In the genomic region with DNA sequence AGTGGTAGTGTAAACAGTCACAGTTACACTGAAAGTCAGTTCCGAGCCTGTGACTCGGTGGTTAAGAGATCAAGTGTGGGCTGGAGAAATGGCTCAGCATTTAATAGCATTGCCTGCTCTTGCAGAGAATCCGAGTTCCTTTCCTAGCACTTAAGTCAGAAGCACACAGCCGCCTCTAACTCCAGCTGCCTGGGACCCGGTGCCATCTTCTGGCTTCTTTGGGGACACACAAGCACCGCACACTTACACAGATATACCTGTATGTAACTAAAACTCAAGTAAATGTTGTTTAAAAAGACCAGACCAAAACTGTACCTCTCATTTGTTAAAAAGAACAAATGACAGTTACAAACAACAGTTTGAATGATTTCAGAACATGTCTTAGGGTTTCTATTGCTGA, we compare ENCODE assay signal across 28 mouse cellular contexts. TPM values are rescaled to one million over a fixed set of nuclear protein-coding genes. Genes with fewer than 3 reads are reported as not detected.
DNase-seq lines count a peak whose midpoint lies in the region; ATAC-seq and TF ChIP-seq lines count a peak whose summit lies in the region.
"Had no signal": no experiment of that assay in that cellular context is flagged by ENCODE, and none has a peak within 500 bp of the region (broad histone marks: within the 10 kb centered on the region; RNA-seq: fewer than 3 reads in every experiment).

No protein-coding gene starts in this region.

- peak; percentile 39 for DNase-seq in hindbrain, postnatal 0 days (ENCODE audit: low spot score)
- DNase-seq in retina, postnatal 1 day = peak; percentile 2
- DNase-seq in retina, embryonic 14.5 days (ENCODE audit: low spot score) = no peak
- peak; percentile 4 for DNase-seq in adipocyte (ENCODE audit: low spot score)
- DNase-seq in lung, adult 18-20 months = no peak
- DNase-seq in heart, postnatal 36 days = no peak
- DNase-seq: adrenal gland, postnatal 36 days; cerebellum, adult 8-10 months; gastrocnemius, adult 2 months; heart, postnatal 10 days; layer of hippocampus, postnatal 36 days; lung, postnatal 14 days had no signal

- no peak overlapping the region for H3K27ac ChIP-seq in hindbrain, postnatal 0 days
- H3K27ac ChIP-seq in hindbrain, embryonic 12.5 days = no peak overlapping the region
- H3K27ac ChIP-seq: gastrocnemius, adult 2 months; hindbrain, embryonic 14.5 days; intestine, embryonic 15.5 days; kidney, embryonic 15.5 days; limb, embryonic 15.5 days; midbrain, embryonic 13.5 days; stomach, embryonic 15.5 days had no signal

- H3K4me3 ChIP-seq in hindbrain, postnatal 0 days (ENCODE audit: low read length) = no peak overlapping the region
- H3K4me3 ChIP-seq in hindbrain, embryonic 12.5 days = no peak overlapping the region
- H3K4me3 ChIP-seq: gastrocnemius, adult 2 months; intestine, embryonic 15.5 days; kidney, embryonic 15.5 days; limb, embryonic 15.5 days; midbrain, embryonic 13.5 days; stomach, embryonic 15.5 days had no signal

- no peak overlapping the region for H3K9ac ChIP-seq in hindbrain, postnatal 0 days (replicated peaks; ENCODE audit: low read length)
- no peak overlapping the region for H3K9ac ChIP-seq in hindbrain, embryonic 12.5 days
- H3K9ac ChIP-seq: hindbrain, embryonic 14.5 days; intestine, embryonic 15.5 days; kidney, embryonic 15.5 days; limb, embryonic 15.5 days; midbrain, embryonic 13.5 days; stomach, embryonic 15.5 days had no signal

- H3K9me3 ChIP-seq in hindbrain, postnatal 0 days (ENCODE audit: low read length) = no peaks in the 10 kb centered on the region
- no peaks in the 10 kb centered on the region for H3K9me3 ChIP-seq in hindbrain, embryonic 12.5 days (replicated peaks)
- H3K9me3 ChIP-seq: intestine, embryonic 15.5 days; kidney, embryonic 15.5 days; limb, embryonic 15.5 days; midbrain, embryonic 13.5 days; stomach, embryonic 15.5 days had no signal

- no peak for ATAC-seq in hindbrain, postnatal 0 days
- no peak for ATAC-seq in hindbrain, embryonic 12.5 days (ENCODE audit: low FRiP score)
- ATAC-seq: intestine, embryonic 15.5 days; midbrain, embryonic 13.5 days had no signal

- no peak overlapping the region for H3K4me2 ChIP-seq in hindbrain, postnatal 0 days (ENCODE audit: low read depth, low read length)
- no peak overlapping the region for H3K4me2 ChIP-seq in hindbrain, embryonic 12.5 days (replicated peaks)
- H3K4me2 ChIP-seq: heart, embryonic 11.5 days; hindbrain, embryonic 14.5 days; intestine, embryonic 15.5 days; kidney, embryonic 15.5 days; limb, embryonic 15.5 days; midbrain, embryonic 13.5 days; stomach, embryonic 15.5 days had no signal

- WGBS in hindbrain, postnatal 0 days = 76% methylated on average over 6 of the region's 6 CpGs
- 89% methylated on average over 6 of the region's 6 CpGs for WGBS in hindbrain, embryonic 12.5 days

- intact Hi-C loops in heart, postnatal 36 days (cut with DNase I) = no loop called here

- peak; percentile 55 for TF ChIP-seq CTCF in hindbrain, postnatal 0 days (IDR thresholded peaks at IDR 0.05; ENCODE audit: low read depth)

- H3K36me3 ChIP-seq in hindbrain, postnatal 0 days (ENCODE audit: insufficient read depth, low read length) = peaks cover 34% of the 10 kb centered on the region
- H3K36me3 ChIP-seq in hindbrain, embryonic 12.5 days = peaks cover 41% of the 10 kb centered on the region

- no peaks in the 10 kb centered on the region for H3K27me3 ChIP-seq in hindbrain, postnatal 0 days (ENCODE audit: insufficient read depth, low read length)
- no peaks in the 10 kb centered on the region for H3K27me3 ChIP-seq in hindbrain, embryonic 12.5 days
- H3K27me3 ChIP-seq: intestine, embryonic 15.5 days; kidney, embryonic 15.5 days; limb, embryonic 15.5 days; midbrain, embryonic 13.5 days; stomach, embryonic 15.5 days had no signal

- H3K4me1 ChIP-seq in hindbrain, postnatal 0 days (ENCODE audit: insufficient read depth, low read length) = no peaks in the 10 kb centered on the region
- no peaks in the 10 kb centered on the region for H3K4me1 ChIP-seq in hindbrain, embryonic 12.5 days
- H3K4me1 ChIP-seq: intestine, embryonic 15.5 days; kidney, embryonic 15.5 days; limb, embryonic 15.5 days; midbrain, embryonic 13.5 days; stomach, embryonic 15.5 days had no signal

RNA-seq across cellular contexts. Expression of gene Mrps26, which starts 35.1 kb away (rescaled TPM):
- 67.7 and 75.4 TPM in 2 replicates for total RNA-seq in hindbrain, postnatal 0 days (2014; rRNA removed)
- polyA plus RNA-seq in hindbrain, postnatal 0 days (2015; fragmentation: Nextera tagmentation; extraction: Ambion mirVana) = 115 and 120 TPM in 2 replicates
- polyA plus RNA-seq in hindbrain, embryonic 12.5 days (2016; fragmentation: Nextera tagmentation; extraction: Ambion mirVana) = 70.7 and 73.3 TPM in 2 replicates
- total RNA-seq in heart, postnatal 36 days (2021) = 10 to 100 TPM; 66.1 to 70.0 TPM

RNA-seq across cellular contexts. Expression of gene Oxt, which starts 47.5 kb away (rescaled TPM):
- total RNA-seq in hindbrain, postnatal 0 days (2014; rRNA removed) = 4.9 TPM in 1 of 2 replicates, not detected in the other
- polyA plus RNA-seq in hindbrain, postnatal 0 days (2015; fragmentation: Nextera tagmentation; extraction: Ambion mirVana) = not detected in 2 replicates
- polyA plus RNA-seq in hindbrain, embryonic 12.5 days (2016; fragmentation: Nextera tagmentation; extraction: Ambion mirVana) = not detected in 2 replicates
- not detected for total RNA-seq in heart, postnatal 36 days (2021)
- total RNA-seq: adrenal gland, postnatal 36 days; gastrocnemius, adult 2 months; layer of hippocampus, adult 18-20 months; layer of hippocampus, postnatal 36 days; megakaryocyte, adult 5-6 weeks had no signal
- polyA plus RNA-seq: embryonic facial prominence, embryonic 14.5 days; gonadal fat pad, adult 2 months; heart, embryonic 11.5 days; hindbrain, embryonic 14.5 days; intestine, embryonic 15.5 days; kidney, embryonic 15.5 days; limb, embryonic 15.5 days; liver, embryonic 16.5 days; midbrain, embryonic 13.5 days; stomach, embryonic 15.5 days; urinary bladder, adult 2 months had no signal

RNA-seq across cellular contexts. Expression of gene Avp, which starts 53.9 kb away (rescaled TPM):
- total RNA-seq in hindbrain, postnatal 0 days (2014; rRNA removed) = 0.78 and 1.5 TPM in 2 replicates
- polyA plus RNA-seq in hindbrain, postnatal 0 days (2015; fragmentation: Nextera tagmentation; extraction: Ambion mirVana) = 0.45 and 0.73 TPM in 2 replicates
- polyA plus RNA-seq in hindbrain, embryonic 12.5 days (2016; fragmentation: Nextera tagmentation; extraction: Ambion mirVana) = not detected in 2 replicates
- total RNA-seq in heart, postnatal 36 days (2021) = 1 to 10 TPM in 1 of 2 experiments, under 1 TPM in 1; 0.68 to 4.8 TPM
- total RNA-seq: adrenal gland, postnatal 36 days; ES-E14; gastrocnemius, adult 2 months; megakaryocyte, adult 5-6 weeks had no signal
- polyA plus RNA-seq: embryonic facial prominence, embryonic 14.5 days; gonadal fat pad, adult 2 months; hindbrain, embryonic 14.5 days; intestine, embryonic 15.5 days; kidney, embryonic 15.5 days; limb, embryonic 15.5 days; liver, embryonic 16.5 days; midbrain, embryonic 13.5 days; spleen, adult 2 months; stomach, embryonic 15.5 days; urinary bladder, adult 2 months had no signal

Comparison
In these comparisons a context has a peak if more than half of its experiments do, and no peak if none do; other contexts are left out.
1. DNase-seq: peak in hindbrain, postnatal 0 days (single experiment), retina, postnatal 1 day (single experiment) and adipocyte (single experiment); none in retina, embryonic 14.5 days (single experiment), lung, adult 18-20 months (0 of 2) and heart, postnatal 36 days (0 of 2).